Mouse (Mus musculus) left cerebral cortex, postnatal 14 days (tissue): ENCODE measurements around the gene Kcnip3. TPM values are rescaled to one million over a fixed set of nuclear protein-coding genes. Genes with fewer than 3 reads are reported as not detected.

Experiments
- DNase-seq, 2 experiments: peaks; one replicate each; pipeline ENCODE4 v3.0.0; 2021 to 2022; ENCODE audit warnings: low spot score in 2 of 2, mixed read lengths in 1 of 2
- intact Hi-C: fragments of 180-260 bp; cut with DNase I; formaldehyde crosslinking; loops from one replicate; pipeline ENCODE4 v1.15.1; 2025
- total RNA-seq, 2 experiments: library from RNA; stranded (reverse); gene quantifications; 2 replicates each; pipeline ENCODE4 v1.2.3; 2021

Gene Kcnip3
- total RNA-seq, 2 experiments from 2014 or later = 81.4 to 96.2 TPM

GRCm38 (mm10) chr2:127520123-127520522 is 1.8 kb downstream of the Kcnip3 start:
- DNase-seq = no peak
- intact Hi-C loops = no loop called here

GRCm38 (mm10) chr2:127519308-127519707 is 2.6 kb downstream of the Kcnip3 start:
- no peak for DNase-seq
- intact Hi-C loops = no loop called here

DNA sequence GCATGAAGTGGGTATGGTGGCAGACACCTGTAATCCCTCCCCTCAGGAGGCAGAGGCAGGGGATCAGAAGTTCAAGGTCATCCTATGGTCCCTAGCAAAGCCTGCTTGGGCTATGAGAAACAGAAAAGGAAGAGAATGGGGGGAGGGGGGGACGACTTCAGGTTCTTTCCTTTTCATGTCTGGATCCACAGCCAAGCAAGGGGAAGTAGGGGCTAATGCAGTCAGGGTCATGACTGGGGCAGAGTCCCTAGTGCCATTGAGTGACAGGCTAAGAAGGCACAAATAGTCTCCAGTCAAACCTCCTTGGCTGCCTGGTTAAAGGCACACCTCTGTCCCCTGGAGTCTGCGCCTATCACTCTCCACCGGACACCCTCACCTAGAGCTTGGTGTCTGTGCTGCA is 3.1 kb downstream of the Kcnip3 start:
- DNase-seq = no peak
- intact Hi-C loops = no loop called here

GRCm38 (mm10) chr2:127518273-127518672 is 3.6 kb downstream of the Kcnip3 start:
- intact Hi-C loops = no loop called here
- DNase-seq = peak; percentile 54 to 67

DNA sequence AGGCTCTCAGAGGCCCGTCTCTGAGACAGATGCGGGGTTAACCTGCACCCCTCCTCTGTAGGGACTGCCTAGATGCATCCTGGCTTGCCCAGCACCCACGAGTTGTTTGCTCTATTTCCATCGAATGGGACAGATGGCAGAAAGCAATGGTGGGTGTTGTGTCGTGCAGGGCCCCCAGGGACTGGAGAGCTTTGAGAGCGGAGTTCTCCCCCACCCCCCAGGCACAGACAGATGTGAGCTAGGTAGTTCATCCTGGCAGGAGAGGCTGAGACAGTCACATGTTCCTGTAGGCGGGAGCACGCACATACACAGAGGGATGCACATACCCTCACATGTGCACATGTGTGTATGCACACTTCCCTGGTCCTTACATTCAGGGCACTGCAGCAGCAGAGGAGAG is 4.8 kb downstream of the Kcnip3 start:
- DNase-seq = peak; percentile 68 to 90
- intact Hi-C loops = no loop called here

- intact Hi-C loops = no loop called here
- no peak for DNase-seq
Measured at GRCm38 (mm10) chr2:127514380-127515124, 7.3 kb downstream of the Kcnip3 start.

DNA sequence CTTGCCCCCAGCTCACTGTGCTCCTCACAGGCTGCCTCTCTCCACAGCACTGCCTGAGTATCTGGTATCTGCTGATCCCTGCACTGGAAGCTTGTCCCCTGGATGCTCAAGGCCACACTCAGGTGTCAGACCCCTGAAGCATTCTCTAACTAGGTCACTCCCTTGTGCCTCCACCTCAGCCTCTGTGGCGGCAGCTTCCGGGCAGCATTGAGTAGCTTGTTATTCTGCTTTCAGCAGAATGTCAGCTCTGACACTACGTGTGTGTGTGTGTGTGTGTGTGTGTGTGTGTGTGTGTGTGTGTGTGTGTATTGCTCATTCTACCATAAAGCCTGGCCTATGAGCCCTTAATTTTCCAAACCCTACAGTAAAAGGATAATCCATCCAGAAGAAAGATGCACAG is 8.7 kb downstream of the Kcnip3 start:
- DNase-seq = no peak
- intact Hi-C loops = no loop called here

- no peak for DNase-seq
- intact Hi-C loops = no loop called here
Measured at GRCm38 (mm10) chr2:127511426-127511825, 10.5 kb downstream of the Kcnip3 start.

DNA sequence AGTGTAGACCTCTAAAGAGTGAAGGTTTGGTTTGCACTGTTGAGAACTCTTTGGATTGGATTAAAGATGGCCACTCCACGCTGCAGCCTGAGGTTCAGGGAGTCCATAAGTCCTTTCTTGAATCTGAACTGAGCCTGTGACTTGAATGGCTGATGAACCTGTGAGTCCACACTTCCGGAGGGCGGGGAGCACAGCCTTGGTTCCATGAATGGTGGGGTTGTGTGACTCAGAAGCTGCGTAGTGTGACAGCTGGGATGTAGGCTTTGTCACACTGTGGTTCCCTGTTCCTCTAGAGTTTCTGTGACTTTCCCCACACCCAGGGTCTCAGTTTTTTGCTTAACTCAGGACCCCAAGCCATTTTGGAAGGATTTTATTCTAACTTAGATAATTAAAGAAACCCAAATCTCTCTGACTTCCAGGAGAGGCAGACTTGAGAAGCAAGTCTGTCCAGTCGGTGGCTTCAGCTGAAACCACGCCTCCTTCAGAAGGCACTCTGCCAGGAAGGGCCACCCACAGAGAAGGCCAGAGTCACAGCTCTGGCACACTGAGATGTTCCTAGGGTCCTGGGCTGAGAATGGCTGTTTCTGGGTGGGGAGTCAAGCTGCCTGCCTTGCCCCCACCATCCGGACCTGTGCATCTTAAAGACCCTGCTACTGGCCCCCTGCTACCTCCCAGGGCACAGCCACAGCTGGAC is 13.8 kb downstream of the Kcnip3 start:
- intact Hi-C loops = loop anchor here (1.0 to 2.0 kb wide), 2 partner anchors 43 to 51 kb away; no protein-coding TSS in a partner anchor
- DNase-seq = no peak

GRCm38 (mm10) chr2:127507077-127507774 is 14.7 kb downstream of the Kcnip3 start:
- intact Hi-C loops = loop anchor here (1.0 to 2.0 kb wide), 2 partner anchors 44 to 52 kb away; no protein-coding TSS in a partner anchor
- peak; percentile 86 to 90 for DNase-seq

DNA sequence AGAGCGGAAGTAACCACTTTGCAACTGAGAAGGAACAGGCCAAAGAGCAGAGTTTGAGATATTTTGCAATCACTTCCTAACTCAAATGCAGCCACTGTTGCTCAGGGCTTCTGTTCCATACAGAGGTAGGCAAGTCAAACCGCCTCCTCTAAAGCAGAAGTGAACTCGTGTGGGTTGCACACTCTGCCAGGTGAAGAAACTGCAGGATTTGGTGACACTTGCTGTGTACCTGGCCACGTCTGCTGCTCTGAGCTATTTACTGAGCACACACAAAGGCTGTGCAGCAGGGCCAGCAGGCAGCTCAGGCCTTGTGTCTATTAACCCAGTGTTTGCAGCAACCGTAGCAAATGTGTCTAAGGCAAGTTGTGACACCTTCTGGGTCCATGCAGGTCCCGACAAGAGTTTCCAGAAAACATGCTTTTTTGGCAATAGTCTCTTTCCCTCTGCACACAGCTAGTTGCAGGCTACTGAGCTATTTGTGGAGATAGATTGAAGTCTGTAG is 15.7 kb downstream of the Kcnip3 start:
- intact Hi-C loops = loop anchor here (2.0 kb wide), 1 partner anchor 45 kb away; no protein-coding TSS in a partner anchor
- no peak for DNase-seq

DNA sequence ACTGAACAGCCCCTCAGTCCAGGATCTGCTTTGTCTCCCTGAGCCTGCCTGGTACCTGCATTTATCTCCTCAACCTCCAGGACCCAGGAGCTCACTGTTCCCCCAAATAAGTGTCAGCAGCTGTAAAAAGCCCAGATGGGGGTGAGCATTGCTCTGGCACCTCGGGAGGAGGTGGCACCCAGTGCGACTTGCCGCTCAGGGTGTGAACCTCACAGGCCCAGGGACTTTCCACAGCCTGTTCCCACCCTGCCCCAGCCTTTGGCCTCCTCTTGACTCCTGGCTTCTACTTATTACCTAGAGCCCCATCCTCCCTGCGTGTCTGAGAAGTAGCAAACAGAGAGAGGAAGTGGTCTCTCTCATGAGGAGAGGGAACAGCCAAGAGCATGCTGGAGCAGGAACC is 16.7 kb downstream of the Kcnip3 start:
- DNase-seq = no peak
- intact Hi-C loops = no loop called here

DNA sequence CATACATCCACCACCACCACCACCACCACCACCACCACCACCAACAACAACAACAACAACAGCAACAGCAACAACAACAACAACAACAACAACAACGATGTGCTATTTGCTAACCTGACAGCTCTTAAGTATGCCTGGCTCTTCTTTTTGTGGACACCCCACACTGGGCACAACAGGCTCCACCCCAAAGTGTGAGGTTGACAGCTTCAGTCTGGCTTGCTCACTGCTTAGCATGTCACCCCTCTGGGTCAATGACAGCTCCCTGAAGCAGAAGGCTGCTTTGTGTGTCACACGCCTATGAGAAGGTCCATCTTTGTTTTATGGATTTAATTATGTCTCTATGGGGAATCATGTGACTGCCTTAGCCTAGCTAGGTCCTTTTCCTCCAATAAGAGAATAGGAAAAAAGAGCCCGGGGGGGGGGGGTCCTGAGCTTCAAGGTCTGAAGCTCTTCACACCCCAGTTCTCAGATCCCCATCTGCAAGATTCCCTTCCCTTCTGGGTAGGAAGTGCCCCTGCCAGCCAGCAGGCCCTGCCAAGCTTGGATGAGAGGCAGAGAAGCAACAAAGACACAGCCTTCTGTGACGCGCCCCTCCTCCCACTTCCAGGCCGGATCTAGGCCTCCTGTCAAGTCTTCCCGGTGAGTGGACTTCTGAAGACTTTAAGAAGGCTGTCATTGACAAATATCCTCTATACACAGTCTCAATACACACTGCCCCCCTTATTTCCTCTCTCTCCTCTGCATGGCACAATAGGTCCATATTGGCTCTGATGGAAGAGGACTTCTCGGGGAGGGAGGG is 17.9 kb downstream of the Kcnip3 start:
- peak in 1 of 2 experiments; percentile 62 for DNase-seq
- intact Hi-C loops = no loop called here

GRCm38 (mm10) chr2:127501061-127501460 is 20.8 kb downstream of the Kcnip3 start:
- peak; percentile 63 to 78 for DNase-seq
- intact Hi-C loops = loop anchor here (2.0 kb wide), 1 partner anchor 38 kb away; no protein-coding TSS in a partner anchor

DNA sequence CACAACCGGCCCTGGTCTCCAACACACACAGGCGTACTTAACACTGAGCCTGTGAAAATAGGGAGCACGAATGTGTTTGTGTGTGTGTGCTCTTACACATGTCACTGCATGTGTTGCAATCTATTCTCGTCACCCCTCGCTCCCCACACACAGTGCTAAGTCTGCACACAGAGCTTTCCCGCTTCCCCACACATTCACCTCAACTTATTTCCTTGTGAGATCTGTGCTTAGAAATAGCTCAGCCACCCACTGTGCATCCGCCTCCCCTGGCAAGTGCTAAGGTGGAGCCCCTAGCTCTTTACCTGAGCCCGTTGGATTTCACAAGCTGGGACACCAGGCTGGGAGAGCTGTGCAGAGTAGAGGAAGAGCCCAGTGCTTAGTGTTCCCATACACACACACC is 23.1 kb downstream of the Kcnip3 start:
- peak; percentile 57 to 76 for DNase-seq
- intact Hi-C loops = no loop called here

GRCm38 (mm10) chr2:127496321-127496720 is 25.6 kb downstream of the Kcnip3 start:
- intact Hi-C loops = no loop called here
- no peak for DNase-seq

DNA sequence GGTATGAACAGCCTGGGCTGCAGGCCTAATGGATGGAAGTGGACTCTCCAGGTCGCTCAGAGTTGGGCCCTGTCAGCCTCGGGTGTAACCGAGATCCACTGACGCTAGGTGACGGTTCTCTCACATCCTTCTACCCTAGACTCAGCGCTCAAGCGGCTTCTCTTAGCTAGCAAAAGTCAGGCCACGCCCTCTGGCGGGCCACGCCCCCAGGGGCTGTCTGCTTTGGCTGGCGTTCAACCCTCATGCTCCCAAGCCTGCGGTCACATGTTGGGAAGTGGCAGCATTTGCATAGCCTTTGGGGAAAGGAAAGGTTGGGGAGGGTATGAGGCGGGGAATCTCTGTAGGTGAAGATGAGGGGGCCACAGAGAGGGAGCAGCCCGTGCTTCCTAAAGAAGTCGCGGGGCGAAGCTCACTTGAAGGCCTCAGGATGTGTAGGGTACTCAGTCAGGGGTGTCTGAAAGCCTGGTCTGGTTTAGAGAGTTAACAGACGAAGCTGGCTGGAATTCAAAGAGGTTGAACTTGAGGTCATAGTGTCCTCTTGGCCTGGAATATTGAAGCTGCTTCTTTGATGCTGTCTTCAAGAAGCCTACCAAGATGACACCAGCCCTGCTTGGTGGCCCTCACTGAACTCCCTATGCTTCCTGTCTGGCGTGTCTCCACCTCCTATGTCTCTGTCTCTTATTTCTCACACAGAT is 37.3 kb downstream of the Kcnip3 start:
- peak in 1 of 2 experiments; percentile 51 for DNase-seq
- intact Hi-C loops = no loop called here

- intact Hi-C loops = no loop called here
- no peak for DNase-seq
Measured at GRCm38 (mm10) chr2:127483001-127483400, 38.9 kb downstream of the Kcnip3 start.

GRCm38 (mm10) chr2:127482533-127482911 is 39.4 kb downstream of the Kcnip3 start:
- intact Hi-C loops = no loop called here
- DNase-seq = peak in 1 of 2 experiments; percentile 46
